Mouse (Mus musculus) neural tube, embryonic 11.5 days (tissue): Measurements from ENCODE around the gene Ywhag. TPM values are rescaled to one million over a fixed set of nuclear protein-coding genes. Genes with fewer than 3 reads are reported as not detected.
A peak's percentile ranks its signal among the peaks of the same experiment; 100 is the strongest.

Experiments
- ATAC-seq: fragments of 200-750 bp; cut with Nextera tagmentation; 2 replicates; pipeline ENCODE4 v1.8.0; 2017; ENCODE audit warnings: moderate number of reproducible peaks, mild to moderate bottlenecking, moderate TSS enrichment, moderate library complexity; ENCODE audit not compliant: insufficient read depth, low FRiP score, low TSS enrichment
- DNase-seq: peaks from one replicate; pipeline ENCODE4 v3.0.0-alpha.2; 2015; ENCODE audit warnings: low spot score
- H3K27ac ChIP-seq: fragments of 300-500 bp; sonication (generic); 2 replicates; pipeline ENCODE4 v1.5.1; 2014; ENCODE audit warnings: low read depth, mild to moderate bottlenecking, low read length
- H3K27me3 ChIP-seq: fragments of 300-500 bp; sonication (generic); 2 replicates; pipeline ENCODE4 v1.6.1; 2014; ENCODE audit warnings: mild to moderate bottlenecking, low read length, mixed read lengths; ENCODE audit not compliant: control insufficient read depth, insufficient read depth
- H3K36me3 ChIP-seq: fragments of 300-500 bp; sonication (generic); 2 replicates; pipeline ENCODE4 v1.6.1; 2014; ENCODE audit warnings: mild to moderate bottlenecking, low read length, moderate library complexity, mixed read lengths; ENCODE audit not compliant: control insufficient read depth, insufficient read depth
- H3K4me1 ChIP-seq: fragments of 300-500 bp; sonication (generic); 2 replicates; pipeline ENCODE4 v1.6.1; 2014; ENCODE audit warnings: low read length, mixed read lengths; ENCODE audit not compliant: control insufficient read depth, insufficient read depth
- H3K4me2 ChIP-seq: fragments of 300-500 bp; sonication (generic); 2 replicates; pipeline ENCODE4 v1.6.1; 2014; ENCODE audit warnings: low read depth, mild to moderate bottlenecking, moderate library complexity
- H3K4me3 ChIP-seq: fragments of 300-500 bp; sonication (generic); 2 replicates; pipeline ENCODE4 v1.5.1; 2014; ENCODE audit warnings: low read depth, low read length
- H3K9ac ChIP-seq: fragments of 300-500 bp; sonication (generic); 2 replicates; pipeline ENCODE4 v1.6.1; 2014; ENCODE audit warnings: mild to moderate bottlenecking, low read length
- H3K9me3 ChIP-seq: fragments of 300-500 bp; sonication (generic); 2 replicates; pipeline ENCODE4 v1.6.1; 2016; ENCODE audit warnings: low read length; ENCODE audit not compliant: control insufficient read depth
- WGBS: fragments of 180-500 bp; shearing (Covaris S2); extraction: QIAGEN DNeasy Blood & Tissue Kit; methylation state at CpG from one replicate; pipeline ENCODE4 v1.1.7; 2014; 5-methylcytosine and 5-hydroxymethylcytosine counted together
- polyA plus RNA-seq: library from polyadenylated mRNA; unstranded; fragments of >200 nt; fragmentation: Nextera tagmentation; extraction: Ambion mirVana; gene quantifications from 2 replicates; pipeline ENCODE4 v1.2.1, GENCODE M21; 2014

The Ywhag gene
- polyA plus RNA-seq, 1 experiment from 2014 or later = 196 TPM

DNA sequence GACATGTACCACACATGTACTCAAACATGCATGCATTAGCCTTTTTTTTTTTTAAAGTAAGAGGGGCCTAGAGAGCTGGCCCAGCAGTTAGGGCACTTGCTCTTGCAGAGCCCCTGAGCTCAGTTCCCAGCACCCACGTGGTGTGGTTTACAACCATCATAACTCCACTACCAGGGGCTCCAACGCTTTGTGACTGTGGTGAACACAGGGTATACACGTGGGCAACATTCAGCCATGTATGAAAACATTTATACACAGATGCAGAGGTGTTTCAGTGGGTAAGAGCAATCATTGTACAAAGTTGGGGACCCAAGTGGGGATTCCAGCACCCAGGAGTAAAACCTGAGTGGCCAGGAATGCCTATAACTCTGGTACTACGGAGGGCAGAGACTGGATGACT lies 24.0 kb upstream of the Ywhag start:
- WGBS = 85% methylated on average over 4 of the region's 4 CpGs
- Histone ChIP-seq H3K27me3 (no peaks in the 10 kb centered on the region), H3K9me3 (no peaks in the 10 kb centered on the region), H3K4me1 (peaks cover 4% of the 10 kb centered on the region; the same call in 1 of the 2 replicates), H3K4me3 (no peak overlapping the region), H3K27ac (no peak overlapping the region), H3K9ac (no peak overlapping the region), H3K36me3 (no peaks in the 10 kb centered on the region), H3K4me2 (no peak overlapping the region)
- DNase-seq (no peak), ATAC-seq (no peak)

DNA sequence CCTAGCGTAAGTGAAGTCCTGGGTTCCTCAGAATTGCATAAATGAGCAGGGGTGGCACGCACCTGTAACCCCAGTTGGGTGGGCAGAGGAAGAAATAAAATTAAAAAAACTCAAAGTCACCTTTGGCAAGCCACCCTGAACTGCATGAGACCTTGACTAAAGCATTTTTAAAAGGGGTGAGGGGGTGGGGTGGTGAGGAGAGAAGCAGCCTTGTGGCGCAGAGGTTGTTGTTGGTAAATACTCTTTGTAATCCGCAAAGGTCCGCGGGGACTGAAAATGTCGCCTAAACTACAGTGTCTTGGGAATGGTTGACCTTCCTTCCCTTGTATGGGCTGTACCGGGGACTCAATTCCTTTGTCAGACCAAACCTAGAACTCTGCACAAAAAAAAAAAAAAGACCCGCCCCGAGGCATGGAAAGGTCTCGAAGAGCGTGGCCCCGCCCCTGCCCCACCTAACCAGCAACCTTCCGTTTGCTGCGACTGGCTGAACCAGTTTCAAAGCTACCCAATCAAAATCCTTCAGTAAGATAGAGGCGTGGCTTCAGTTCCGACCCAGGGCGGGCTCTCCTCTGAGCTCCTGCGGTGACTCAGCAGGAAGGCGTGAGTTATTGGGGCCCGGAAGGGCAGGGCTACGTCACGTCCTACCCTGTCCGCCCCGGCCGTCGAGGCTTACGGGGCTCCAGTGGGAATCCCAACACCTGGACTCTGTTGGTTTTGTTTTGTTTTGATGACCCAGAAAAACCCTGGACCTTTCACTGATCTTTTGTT lies 23.0 kb upstream of the Ywhag start:
- 10% methylated on average over 28 of the region's 28 CpGs for WGBS
- Histone ChIP-seq H3K4me1 (peaks cover 4% of the 10 kb centered on the region; the same call in 1 of the 2 replicates), H3K9ac (peak overlapping the region; percentile 12; the same call in 1 of the 2 replicates), H3K9me3 (no peaks in the 10 kb centered on the region), H3K4me3 (no peak overlapping the region), H3K4me2 (peak overlapping the region; percentile 38), H3K27me3 (no peaks in the 10 kb centered on the region), H3K27ac (peak overlapping the region; percentile 71), H3K36me3 (no peaks in the 10 kb centered on the region)
- DNase-seq (peak; percentile 93), ATAC-seq (peak; percentile 82)

DNA sequence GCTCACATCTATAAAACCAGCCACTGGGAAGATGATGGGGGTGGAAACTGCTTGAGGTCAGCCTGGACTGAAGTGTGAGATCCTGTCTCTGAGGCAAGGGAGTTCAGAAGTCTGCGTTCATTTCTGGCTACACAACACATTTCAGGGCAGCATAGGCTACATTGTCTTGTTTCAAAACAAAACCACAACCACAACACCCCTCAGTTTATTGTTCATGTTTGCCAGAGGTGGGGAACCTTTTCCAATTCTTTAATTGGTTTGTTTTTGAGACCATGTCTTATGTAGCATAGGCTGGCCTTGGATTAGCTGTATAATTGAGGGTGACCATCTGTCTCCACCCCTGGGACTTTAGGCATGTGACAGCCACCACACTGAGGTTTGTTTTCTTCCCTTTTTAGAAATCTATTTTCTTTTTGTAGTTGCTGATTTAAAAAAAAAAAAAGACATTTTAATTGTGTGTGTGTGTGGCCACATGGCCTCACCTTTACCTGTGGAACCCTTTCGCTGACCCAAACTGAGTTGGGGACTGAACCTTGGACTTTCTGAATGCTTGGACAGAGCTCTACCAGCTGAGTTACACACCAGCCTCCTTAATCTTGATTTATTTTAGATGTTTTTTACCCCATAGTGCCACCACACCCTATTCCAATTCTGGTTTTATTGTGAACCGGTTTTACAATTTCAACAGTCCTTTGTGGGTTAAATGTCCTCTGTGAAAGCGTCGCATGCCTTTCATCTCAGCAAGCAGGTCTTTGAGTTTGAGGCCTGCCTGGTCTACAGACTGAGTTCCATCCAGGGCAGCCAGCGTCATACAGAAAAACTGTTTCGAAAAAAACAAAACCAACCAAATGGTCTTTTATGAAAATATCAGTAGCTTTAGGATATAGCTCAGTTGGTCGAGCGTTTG lies 22.1 kb upstream of the Ywhag start:
- Histone ChIP-seq H3K27me3 (no peaks in the 10 kb centered on the region), H3K27ac (peak overlapping the region; percentile 71), H3K4me3 (no peak overlapping the region), H3K9ac (no peak overlapping the region), H3K4me2 (peak overlapping the region; percentile 38), H3K9me3 (no peaks in the 10 kb centered on the region), H3K4me1 (peaks cover under 1% of the 10 kb centered on the region; the same call in 1 of the 2 replicates), H3K36me3 (no peaks in the 10 kb centered on the region)
- no peak for ATAC-seq
- DNase-seq = no peak
- WGBS = 80% methylated on average over 9 of the region's 9 CpGs

DNA sequence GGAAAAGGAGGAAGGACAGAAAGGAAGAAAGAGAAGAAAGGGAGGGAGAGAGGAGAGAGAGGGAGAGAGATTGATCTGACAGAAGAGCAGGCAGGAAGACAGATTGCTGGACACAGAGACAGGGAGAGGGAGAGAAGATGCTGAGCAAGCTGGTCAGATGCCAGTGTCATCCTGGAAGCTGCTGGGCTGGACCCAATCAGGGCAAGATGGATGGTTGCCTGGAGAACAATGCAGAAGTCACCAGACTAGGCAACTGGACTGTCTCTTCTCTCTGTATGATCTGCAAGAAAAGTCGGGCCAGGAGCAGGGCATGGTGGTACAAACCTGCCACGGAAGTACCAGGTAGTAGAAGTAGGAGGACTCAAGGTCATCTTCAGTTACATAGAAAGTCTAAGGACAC lies 18.4 kb upstream of the Ywhag start:
- H3K4me1 ChIP-seq = no peaks in the 10 kb centered on the region
- H3K4me2 ChIP-seq = no peak overlapping the region
- H3K27me3 ChIP-seq = no peaks in the 10 kb centered on the region
- H3K27ac ChIP-seq = no peak overlapping the region
- no peaks in the 10 kb centered on the region for H3K36me3 ChIP-seq
- no peaks in the 10 kb centered on the region for H3K9me3 ChIP-seq
- DNase-seq = no peak
- ATAC-seq = no peak
- no peak overlapping the region for H3K4me3 ChIP-seq
- no peak overlapping the region for H3K9ac ChIP-seq
- 91% methylated on average over 2 of the region's 2 CpGs for WGBS

DNA sequence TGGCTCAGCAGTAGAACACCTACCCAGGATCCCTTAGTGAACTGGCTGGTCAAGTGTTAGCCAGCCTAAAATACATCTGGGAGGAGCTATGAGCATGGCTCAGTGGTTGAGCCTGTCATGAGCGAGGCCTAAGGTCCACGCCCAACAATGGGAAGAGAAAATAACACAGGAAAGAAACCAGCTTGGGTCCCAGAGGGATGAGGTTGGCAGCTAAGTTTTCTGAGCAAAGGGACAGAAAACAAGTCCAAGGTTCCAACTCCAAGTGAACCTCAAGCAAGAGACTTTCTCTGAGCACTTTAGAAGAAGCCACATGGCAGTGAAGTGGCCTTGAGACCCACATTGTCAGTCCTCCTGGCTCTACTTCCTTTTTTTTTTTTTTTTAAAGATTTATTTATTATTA lies 17.2 kb upstream of the Ywhag start:
- Histone ChIP-seq H3K27ac (no peak overlapping the region), H3K4me2 (no peak overlapping the region), H3K4me1 (no peaks in the 10 kb centered on the region), H3K9me3 (no peaks in the 10 kb centered on the region), H3K27me3 (no peaks in the 10 kb centered on the region), H3K36me3 (no peaks in the 10 kb centered on the region), H3K4me3 (no peak overlapping the region), H3K9ac (no peak overlapping the region)
- WGBS = 93% methylated on average over 2 of the region's 2 CpGs
- ATAC-seq = no peak
- DNase-seq = no peak

DNA sequence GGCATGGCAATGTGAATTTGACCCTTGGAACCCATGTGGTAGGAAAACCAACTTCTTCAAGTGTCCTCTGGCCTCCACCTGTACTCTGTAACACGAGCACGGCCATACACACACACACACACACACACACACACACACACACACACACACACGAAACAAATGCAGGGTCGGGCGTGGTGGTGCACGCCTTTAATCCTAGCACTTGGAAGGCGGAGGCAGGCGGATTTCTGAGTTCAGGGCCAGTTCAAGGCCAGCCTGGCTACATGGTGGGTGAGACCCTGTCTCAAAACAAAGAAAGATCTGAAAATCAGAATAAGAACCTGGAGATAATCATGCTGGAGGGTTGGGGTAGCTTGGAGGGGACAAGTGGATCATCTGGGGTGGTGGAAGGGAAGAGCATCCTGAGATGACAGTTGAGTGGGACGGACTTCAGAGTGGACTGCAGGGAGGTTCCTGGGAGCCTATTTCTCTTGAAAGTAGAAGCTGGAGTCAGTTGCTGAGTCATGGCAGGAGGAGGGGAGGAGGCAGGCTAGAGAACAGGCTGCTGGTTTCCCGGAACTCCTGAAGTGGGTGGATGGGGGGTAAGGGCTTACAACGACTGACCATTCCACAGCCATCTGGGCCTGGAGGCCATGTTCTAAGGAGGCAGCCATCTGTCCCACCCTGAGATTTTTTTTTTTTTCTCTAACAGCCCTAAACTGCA lies 16.4 kb upstream of the Ywhag start:
- ATAC-seq (no peak), DNase-seq (peak; percentile 10)
- H3K4me1 ChIP-seq = no peaks in the 10 kb centered on the region
- H3K27ac ChIP-seq = no peak overlapping the region
- H3K36me3 ChIP-seq = no peaks in the 10 kb centered on the region
- 84% methylated on average over 11 of the region's 11 CpGs for WGBS
- H3K9me3 ChIP-seq = no peaks in the 10 kb centered on the region
- no peaks in the 10 kb centered on the region for H3K27me3 ChIP-seq
- no peak overlapping the region for H3K4me3 ChIP-seq
- no peak overlapping the region for H3K9ac ChIP-seq
- no peak overlapping the region for H3K4me2 ChIP-seq

DNA sequence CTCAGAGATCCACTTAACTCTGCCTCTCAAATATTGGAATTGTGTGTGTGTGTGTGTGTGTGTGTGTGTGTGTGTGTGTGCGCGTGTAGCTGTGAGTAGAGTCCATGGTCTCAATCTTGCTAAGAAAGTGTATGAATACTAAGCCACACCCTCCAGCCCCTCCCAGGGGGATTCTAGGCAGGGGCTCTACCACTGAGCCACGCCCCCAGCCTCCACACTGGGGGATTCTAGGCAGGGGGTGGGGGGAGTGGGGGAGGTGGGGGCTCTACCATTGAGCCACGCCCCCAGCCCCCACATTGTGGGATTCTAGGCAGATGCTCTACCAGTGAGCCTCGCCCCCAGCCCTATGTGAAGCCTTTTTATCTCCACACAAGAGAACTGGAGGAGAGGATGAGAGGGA lies 12.2 kb upstream of the Ywhag start:
- ATAC-seq (no peak), DNase-seq (no peak)
- H3K4me1 ChIP-seq = no peaks in the 10 kb centered on the region
- H3K9ac ChIP-seq = no peak overlapping the region
- no peaks in the 10 kb centered on the region for H3K36me3 ChIP-seq
- 82% methylated on average over 4 of the region's 5 CpGs for WGBS
- no peak overlapping the region for H3K4me2 ChIP-seq
- no peak overlapping the region for H3K27ac ChIP-seq
- no peaks in the 10 kb centered on the region for H3K9me3 ChIP-seq
- H3K27me3 ChIP-seq = no peaks in the 10 kb centered on the region
- H3K4me3 ChIP-seq = no peak overlapping the region

DNA sequence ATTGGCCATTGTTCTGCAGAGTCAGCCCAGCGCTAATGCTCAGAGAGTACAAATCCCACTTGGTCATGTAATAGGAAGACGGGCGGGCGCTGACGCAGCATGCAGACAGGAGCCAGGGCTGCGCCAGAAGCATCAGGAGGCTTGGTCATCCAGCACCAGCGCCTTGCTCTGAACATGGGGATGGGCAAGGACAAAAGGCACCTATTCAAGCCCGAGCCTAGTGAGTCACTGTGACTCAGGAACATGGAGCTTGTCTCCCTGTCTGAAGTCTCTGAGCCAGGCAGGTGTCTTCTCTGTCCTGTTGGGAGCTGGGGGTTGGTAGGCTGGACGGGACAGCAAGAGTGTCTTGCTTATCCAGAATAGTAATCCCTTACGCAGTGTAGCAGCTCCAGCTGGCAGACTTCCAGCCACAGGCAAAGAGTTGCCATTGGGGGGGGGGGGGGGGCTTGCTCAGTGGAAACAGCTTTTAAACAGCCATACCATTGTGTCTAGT lies 11.5 kb upstream of the Ywhag start:
- WGBS = 71% methylated on average over 10 of the region's 10 CpGs
- DNase-seq = no peak
- Histone ChIP-seq H3K27me3 (no peaks in the 10 kb centered on the region), H3K4me3 (no peak overlapping the region), H3K9ac (no peak overlapping the region), H3K27ac (no peak overlapping the region), H3K36me3 (no peaks in the 10 kb centered on the region), H3K4me1 (no peaks in the 10 kb centered on the region), H3K9me3 (no peaks in the 10 kb centered on the region), H3K4me2 (no peak overlapping the region)
- no peak for ATAC-seq
